Mouse (Mus musculus): ENCODE measurements around the gene Cth. TPM values are rescaled to one million over a fixed set of nuclear protein-coding genes. Genes with fewer than 3 reads are reported as not detected.

The Cth gene
- polyA plus RNA-seq, 1 experiment from 2014 or later = 26.6 TPM

Other genes starting within 250 kb of the Cth start
- 21.5 and 25.7 TPM in 2 replicates for gene Ankrd13c, start 22.2 kb upstream of the Cth start, polyA plus RNA-seq (2014; fragmentation: Nextera tagmentation; extraction: Ambion mirVana)
- 276 and 295 TPM in 2 replicates for gene Srsf11, start 111.6 kb upstream of the Cth start, polyA plus RNA-seq (2014; fragmentation: Nextera tagmentation; extraction: Ambion mirVana)
- gene Lrrc40, start 111.6 kb upstream of the Cth start, polyA plus RNA-seq (2014; fragmentation: Nextera tagmentation; extraction: Ambion mirVana) = 57.7 and 69.4 TPM in 2 replicates

All from intestine, embryonic 14.5 days (tissue).